Mouse (Mus musculus) CD4-positive, CD25-positive, alpha-beta regulatory T cell, adult 2 months (primary cell): ENCODE measurements around the gene Wipf2.
A peak's percentile ranks its signal among the peaks of the same experiment; 100 is the strongest.
"Not testable (repeated sequence)": the region's sequence is repeated elsewhere in the genome, so short reads cannot be mapped to it uniquely, and the experiment has no call there.

Source experiments
- DNase-seq: peaks from one replicate; pipeline ENCODE4 v3.0.0-alpha.2; 2012; ENCODE audit warnings: low read depth, low spot score

Wipf2 gene

GRCm38 (mm10) chr11:98930773-98931512, 67.5 kb downstream of the Wipf2 start:
- DNase-seq, result no peak

- DNase-seq, result no peak
These were observed 68.3 kb downstream of the Wipf2 start for GRCm38 (mm10) chr11:98931513-98932292.

GRCm38 (mm10) chr11:98932293-98933091, 69.1 kb downstream of the Wipf2 start:
- peak; percentile 50 for DNase-seq

- DNase-seq, result peak; percentile 75
These were observed 69.7 kb downstream of the Wipf2 start for GRCm38 (mm10) chr11:98933151-98933550.

GRCm38 (mm10) chr11:98933847-98934246, 70.4 kb downstream of the Wipf2 start:
- not testable (repeated sequence) for DNase-seq

- no peak for DNase-seq
These were observed 70.9 kb downstream of the Wipf2 start for GRCm38 (mm10) chr11:98934367-98934766.

GRCm38 (mm10) chr11:98935123-98935522, 71.7 kb downstream of the Wipf2 start:
- no peak for DNase-seq

GRCm38 (mm10) chr11:98936170-98936569, 72.7 kb downstream of the Wipf2 start:
- DNase-seq, result no peak

- no peak for DNase-seq
These were observed 73.4 kb downstream of the Wipf2 start for GRCm38 (mm10) chr11:98936606-98937409.

- DNase-seq, result peak; percentile 94
These were observed 74.0 kb downstream of the Wipf2 start for GRCm38 (mm10) chr11:98937410-98937913.

- peak; percentile 82 for DNase-seq
These were observed 74.7 kb downstream of the Wipf2 start for GRCm38 (mm10) chr11:98937914-98938694.

GRCm38 (mm10) chr11:98938701-98939083, 75.3 kb downstream of the Wipf2 start:
- DNase-seq, result no peak

GRCm38 (mm10) chr11:98939084-98939952, 75.9 kb downstream of the Wipf2 start:
- DNase-seq, result peak; percentile 83

GRCm38 (mm10) chr11:98939953-98940641, 76.7 kb downstream of the Wipf2 start:
- peak; percentile 56 for DNase-seq

GRCm38 (mm10) chr11:98940776-98941175, 77.3 kb downstream of the Wipf2 start:
- DNase-seq, result peak; percentile 38

- DNase-seq, result no peak
These were observed 77.9 kb downstream of the Wipf2 start for GRCm38 (mm10) chr11:98941341-98941825.

GRCm38 (mm10) chr11:98941826-98942550, 78.5 kb downstream of the Wipf2 start:
- DNase-seq, result peak; percentile 99

- no peak for DNase-seq
These were observed 79.1 kb downstream of the Wipf2 start for GRCm38 (mm10) chr11:98942555-98942922.
